Mouse (Mus musculus) frontal cortex, postnatal 25 days (tissue): ENCODE measurements around the gene Itpkb.

Experiments used
- DNase-seq, 2 experiments: peaks; one replicate each; pipeline ENCODE4 v3.0.0; 2022; ENCODE audit warnings: low spot score in 2 of 2

Itpkb gene

DNA sequence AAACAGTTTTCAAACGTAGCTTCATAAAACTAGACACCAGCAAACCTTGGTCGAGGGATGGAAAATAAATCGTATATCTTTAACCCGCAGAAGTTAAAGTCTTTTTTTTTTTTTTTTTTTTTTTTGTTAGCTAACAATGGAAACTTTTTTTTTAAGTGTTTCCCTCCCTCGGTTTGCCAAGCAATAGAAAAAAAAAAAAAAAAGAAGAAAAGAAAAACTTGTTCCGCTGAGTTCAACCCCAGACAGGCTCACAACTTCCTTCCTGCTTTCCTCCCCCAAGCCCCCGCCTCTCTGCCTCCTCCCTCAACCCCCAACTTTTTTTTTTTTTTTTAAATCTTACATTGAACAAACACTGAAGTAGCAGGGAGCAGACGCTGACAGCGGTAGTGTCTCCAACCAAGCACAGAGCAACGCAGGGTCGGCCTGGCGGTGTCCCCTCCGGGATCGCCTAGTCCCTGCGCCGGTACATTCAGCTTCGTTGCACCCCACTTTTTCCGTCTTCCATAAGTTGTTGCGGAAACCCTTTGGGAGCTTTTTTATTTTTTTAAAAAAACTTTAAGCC, at the start of gene Itpkb:
TSS of gene Itpkb (plus strand) at position 341 of the 562 bp plus-strand sequence.
- peak in 1 of 2 experiments; percentile 22 for DNase-seq

DNA sequence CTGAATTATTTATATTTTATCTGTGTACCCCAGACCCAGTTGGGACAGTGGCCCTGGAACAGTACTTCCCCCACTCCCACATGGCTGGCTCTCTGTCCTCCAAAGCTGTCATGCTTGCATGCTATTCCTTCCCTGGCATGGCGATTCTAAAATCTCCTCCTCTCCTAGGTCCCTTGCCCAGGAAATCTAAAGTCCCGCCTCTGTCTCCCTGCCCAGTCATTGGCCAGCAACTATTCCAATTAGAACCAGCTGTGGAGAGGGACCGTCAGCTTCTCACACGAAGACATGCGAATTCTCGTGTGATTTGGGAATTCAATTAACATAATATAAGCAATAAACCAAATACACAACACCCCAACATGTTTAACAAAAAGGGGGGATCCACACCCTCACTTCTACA, 47.7 kb upstream of the Itpkb start:
- DNase-seq: no peak

DNA sequence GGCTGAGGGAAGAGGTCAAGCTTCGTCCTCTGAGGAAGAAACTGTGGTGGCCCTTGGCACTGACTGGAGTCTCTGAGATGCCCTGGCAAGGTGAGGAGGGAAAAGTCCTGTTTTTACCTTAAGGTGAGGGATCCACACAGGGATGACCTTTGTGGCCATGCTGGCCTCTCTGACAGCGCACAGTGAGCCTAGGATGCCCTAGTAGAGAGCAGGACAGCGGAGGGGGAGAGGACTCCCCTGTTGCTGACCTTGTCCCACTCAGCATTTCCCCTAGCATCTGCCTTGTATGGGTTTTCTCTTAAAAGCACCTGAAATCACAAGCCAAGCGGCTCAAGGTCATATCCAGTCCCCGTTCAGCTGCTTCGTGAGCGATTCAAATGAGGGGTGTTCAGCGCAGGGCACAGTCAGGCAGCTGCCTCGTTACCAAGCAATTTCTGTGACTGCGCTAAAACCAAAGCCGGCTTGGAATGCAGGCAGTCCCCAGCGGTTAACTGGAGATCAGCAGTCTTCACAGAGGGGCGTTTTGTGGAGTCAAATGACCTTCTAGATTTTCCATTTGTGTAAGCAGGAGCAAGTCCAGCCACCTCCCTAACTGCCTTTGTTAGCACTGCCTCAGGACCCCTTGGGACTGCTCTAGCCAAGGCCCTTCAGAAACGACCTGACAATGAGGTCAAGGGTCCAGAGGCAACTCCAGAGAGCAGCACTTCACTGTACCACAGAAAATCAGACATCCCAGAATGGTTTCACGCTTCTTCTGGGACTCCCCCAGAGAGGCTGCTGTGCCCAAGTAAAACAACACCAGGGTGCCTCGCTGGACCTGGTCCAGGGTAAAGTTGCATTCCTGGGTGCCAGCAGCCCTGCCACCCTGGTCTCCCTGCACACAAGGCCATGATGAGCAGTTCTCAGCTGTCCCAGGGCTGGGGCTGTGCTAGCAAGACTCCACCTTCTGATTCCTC, 46.2 kb upstream of the Itpkb start:
- DNase-seq: no peak

DNA sequence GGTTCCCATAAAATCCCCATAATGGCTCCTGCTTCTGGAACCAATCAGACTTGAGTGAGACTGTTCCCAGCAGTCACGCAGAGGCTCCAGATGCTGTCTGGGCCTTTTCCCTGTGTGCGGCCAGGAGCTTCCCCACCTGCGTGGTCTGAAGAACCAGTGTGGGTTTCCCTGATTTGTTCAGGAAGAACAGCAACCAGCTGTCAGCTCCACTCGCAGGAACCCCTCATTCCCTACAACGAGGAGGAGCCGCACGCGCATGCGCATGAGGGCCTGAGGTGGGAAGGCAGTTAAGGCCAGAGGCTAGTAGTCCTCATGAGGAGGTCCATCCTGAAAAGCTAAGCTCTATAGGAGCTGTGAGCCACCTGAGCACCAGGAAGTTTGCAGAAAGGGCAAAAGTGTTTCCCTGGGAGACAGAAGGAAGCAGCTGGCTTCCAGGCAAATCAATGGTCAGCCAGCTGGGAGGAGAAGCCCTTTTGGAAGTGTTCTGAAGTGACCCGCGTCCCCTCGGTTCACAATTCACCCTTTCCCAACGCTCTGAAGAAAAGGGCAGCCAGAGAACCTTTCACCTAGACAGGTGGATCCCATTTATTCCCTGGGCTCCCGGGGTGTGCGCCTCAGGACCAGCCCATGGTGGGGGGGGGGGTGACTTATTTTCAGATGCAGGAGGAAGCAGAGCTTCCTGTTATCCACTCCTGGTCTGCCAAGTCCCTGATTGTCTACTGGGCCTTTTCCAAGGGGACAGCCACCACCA, 44.0 kb upstream of the Itpkb start:
- DNase-seq: no peak

DNA sequence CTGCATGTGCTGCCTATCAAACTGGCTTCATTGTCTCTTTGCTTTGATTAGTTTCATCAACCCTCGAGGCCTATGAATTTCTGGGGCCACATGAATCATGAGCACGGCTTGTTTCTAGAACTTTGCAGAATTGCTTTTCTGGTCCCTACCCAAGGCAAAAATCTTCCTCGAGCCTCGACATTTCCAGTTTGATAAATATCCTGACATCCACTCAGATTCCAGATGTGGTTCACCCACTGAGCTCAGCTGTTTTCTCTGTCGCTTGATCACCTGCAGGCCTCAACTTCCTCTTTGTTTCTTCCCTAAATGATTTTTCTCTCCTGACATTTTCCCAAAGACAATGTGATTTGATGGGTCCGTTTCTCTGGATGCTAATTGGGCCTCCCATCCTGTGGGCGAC, 42.1 kb upstream of the Itpkb start:
- DNase-seq: no peak

DNA sequence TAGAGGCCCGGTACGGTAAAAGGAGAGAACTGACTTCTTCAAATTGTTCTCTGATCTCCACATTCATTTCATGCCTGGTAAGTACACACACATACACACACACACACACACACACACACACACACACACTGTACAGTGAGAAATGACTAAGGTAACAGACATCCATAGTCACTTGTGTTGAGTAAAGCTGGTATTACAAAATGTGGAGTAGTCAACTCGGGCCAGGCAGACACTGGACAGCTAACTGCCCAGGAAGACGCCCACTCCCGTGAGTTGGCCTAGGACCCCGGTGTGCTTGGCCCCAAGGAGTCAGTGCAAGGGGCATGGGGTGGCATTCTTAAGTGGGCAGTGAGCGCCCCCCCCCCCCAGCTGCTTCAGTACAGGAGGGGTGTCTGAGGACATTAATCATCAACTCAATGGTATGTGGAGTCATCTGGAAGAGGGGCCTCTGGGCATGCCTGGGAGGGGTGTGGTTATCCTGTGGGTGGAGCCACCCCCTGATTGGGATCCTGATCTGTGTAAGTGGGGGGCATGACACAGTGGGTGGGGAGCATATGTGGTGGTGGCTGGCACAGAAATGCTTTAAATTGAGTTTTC, 41.3 kb upstream of the Itpkb start:
- DNase-seq: no peak

DNA sequence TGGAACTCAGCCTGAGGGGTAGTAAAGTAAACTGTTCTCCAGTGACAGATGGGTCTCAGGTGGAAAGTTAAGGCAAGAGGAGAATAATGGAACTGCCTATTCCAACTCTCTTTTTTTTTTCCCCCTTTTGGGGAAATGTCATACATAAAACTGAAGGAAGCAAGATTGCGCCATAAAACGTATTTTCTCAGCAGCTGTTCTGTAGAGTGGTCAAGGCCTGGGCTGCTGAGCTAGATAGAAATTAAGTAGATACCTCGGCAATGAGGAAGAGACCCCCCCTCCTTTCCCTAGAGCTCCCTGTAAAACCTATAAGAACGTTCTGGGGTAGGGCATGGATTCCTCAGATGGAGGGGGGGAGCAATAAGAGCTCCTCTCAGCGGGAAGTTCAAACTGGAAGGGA, 40.5 kb upstream of the Itpkb start:
- DNase-seq: no peak

DNA sequence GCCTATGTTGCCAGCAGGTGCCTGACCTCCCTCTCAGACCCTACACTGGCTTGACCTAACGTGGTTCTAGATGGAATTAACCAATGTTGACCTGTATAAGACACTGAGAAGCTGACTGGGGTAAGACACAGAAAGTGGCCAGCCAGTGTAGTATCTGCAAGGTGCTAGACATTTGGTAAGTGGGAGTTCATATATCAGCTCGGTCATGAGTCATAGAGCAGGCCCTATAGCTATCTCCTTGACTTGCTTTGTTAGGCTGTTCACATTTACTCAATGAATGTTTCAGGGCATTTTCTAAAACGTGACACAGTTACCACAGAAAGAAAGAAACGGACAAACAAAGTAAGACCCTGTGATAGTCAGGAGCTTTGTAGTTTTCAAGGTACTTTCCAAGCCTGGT, 39.9 kb upstream of the Itpkb start:
- DNase-seq: no peak

DNA sequence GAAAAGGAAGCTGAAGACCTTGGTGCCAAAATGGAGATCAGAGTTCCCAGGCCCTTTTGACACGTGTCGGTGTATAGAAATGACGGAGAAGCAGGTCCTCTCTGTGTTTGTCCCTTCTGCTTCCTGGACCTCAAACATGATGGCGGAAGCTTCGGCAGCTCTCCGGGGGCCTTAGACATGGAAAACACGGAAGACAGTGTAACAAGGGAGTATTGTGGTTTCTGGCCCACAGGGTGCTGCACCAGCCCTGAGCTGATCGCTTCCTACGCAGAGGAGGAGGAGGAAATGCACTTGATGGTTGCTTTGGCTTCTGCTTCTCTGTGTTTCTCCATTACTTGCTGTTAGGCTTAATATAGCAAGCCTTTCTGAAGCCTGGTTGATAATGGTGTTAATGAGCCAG, 34.2 kb upstream of the Itpkb start:
- DNase-seq: no peak

DNA sequence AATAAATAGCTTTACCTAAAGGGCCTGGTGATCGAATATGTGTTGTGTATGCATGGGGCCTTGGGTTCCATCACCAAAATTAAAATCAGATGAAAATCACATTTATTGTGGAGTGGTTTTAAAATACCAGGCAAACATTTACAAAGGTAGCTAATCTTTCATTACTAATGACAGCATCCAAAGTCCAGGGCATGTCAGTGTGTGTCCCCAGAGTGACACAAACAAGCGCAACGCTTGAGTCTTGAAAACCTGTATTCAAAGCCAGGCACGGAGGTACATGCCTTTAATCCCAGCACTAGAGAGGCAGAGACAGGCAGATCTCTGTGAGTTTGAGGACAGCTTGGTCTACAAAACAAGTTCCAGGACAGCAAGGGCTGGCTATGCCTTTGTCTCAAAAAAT, 30.6 kb upstream of the Itpkb start:
- no peak for DNase-seq

DNA sequence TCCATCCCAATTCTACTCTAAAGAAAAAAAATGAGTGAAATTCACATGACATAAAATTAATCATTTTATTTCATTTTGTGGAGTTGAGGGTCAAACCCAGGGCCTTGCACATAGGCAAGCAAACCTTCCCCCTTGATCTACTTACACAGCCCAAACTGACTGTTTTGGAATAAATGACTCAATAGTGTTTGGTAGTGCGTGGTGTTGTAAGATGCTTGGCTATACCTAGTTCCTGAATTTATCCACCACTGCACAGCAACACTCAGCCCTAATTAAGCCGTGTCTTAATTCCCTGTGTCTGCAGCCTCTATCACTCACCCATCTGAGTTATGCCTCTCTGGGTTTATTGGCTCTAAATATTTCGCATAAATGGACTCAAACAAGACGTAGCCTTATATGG, 30.0 kb upstream of the Itpkb start:
- no peak for DNase-seq

DNA sequence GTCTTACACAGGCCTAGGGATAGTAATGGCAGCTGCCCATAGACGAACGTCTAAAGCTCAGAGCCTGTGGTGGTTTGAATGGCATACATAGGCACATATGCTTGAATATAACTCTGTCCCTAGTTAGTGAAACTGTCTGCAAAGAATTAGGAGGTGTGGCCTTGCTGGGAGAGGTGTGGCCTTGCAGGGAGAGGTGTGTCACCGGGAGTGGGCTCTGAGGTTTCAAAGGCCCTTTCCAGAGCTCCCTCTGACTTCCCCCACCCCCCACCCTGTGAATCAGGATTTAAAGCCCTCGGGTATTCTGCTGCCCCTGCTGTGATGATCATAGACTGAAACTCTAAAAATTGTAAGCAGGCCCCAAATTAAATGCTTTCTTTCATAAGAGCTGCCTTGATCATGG, 29.3 kb upstream of the Itpkb start:
- no peak for DNase-seq

DNA sequence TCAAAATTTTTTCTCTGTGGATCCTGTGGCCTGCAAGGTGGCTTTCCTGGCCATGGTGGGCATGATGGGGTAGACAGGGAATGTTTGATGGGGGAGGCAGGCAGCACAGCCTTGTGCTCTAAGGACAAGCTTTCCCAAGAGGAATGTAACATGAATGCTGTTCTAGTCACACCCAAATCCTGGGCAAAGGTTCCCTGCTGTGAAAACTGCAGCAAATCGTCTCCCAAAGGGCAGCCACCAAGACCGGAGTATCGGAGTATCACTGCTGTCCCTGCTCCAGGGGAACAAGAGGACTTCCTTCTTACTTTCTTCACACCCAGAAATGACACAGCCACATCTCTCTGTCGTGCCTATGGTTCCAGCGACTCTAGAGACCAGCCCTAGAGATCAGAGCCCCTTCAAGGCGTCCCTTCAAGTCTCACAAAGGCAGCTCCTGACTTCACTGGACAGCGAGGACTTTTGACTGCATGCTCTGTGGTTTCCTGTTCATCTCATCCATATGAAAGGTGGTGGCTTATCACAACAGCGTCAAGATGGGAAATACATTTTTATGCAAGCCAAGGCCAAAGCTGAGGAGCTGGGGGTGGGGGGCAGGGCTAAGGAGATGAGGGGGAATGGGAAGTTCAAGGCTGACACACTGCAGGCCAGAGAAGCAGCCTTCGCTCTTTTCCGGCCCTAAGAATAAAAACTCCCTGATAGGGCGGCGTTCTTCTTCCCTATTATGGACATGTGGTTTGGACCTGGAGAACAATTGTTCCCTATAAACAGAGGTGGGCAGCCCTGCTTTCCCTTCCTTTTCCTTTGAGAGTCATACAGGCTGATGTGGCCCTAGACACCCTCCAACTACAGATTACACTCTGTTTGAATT, 27.8 kb upstream of the Itpkb start:
- DNase-seq: no peak

DNA sequence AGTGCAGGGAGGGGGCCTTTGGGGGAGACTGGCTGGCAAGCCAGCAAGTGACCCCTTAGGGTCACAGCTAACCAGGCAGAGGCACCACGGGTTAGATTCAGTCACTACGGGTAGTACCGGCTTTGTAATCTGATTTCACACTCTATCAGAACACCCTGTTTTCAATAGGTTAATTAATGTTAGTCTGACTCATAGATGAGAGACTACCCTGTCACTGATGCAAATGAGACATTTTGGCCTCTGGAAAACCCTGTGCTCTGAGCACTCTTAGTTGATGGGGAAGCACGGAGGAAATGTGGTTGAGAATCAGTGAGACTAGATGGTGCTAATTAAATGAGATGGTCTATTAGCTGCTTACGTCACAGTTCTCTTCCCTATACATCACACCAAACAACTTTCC, 26.7 kb upstream of the Itpkb start:
- DNase-seq: no peak

DNA sequence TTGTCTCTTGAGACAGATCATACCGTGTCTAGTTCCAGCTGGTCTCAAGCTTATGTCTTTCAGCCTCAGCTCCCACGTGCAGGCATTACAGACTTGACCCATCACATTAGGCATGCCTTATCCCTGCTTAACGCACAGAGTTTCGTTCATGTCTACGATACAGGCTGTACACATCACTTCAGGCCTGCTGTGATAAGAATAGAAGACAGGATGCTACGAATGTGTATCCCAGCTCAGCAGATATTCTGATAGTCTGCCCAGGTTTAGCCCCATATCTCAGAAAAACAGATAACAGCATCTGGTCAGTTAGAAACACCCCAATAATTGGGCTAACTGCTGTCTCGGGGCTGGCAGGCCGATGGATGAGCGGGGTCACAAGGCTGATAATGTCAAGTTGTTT, 23.4 kb upstream of the Itpkb start:
- no peak for DNase-seq

DNA sequence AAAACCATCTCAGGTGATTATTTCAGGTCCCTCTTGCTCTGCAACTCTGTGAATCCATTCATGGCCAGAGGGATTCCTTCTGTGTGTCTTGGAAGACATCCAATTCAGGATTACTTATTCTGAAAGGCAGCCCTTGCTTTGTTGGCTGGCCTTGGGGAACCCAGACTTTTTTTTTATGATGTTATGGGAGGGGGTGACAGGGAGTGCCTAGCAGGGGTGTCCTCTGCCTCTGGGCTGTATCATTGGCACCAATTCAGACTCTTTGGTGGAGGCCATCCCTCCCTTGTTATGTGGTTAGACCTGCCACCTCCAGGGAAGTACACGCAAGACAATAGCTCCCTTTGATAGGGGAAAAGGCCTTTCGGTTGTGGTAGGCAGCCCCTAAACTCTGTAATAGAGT, 22.6 kb upstream of the Itpkb start:
- DNase-seq: no peak

DNA sequence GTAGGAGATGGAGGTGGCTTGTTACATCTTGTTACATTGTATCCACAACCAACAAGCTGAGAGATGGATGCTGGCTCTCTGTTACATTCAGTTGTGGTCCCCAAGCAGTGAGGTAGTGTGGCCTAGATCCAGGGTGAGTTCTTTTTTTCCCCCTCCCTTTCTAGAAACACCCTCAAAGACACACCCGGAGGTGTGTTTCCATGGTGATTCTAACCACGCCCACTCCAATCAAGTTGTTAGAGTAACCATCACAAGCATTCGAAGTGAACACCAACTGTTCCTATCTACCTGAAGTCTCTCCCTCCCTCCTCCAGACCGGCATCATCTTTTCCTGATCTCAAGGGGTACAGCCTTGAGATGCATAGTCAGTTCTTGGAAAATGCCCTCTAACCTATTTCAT, 21.4 kb upstream of the Itpkb start:
- DNase-seq: no peak

DNA sequence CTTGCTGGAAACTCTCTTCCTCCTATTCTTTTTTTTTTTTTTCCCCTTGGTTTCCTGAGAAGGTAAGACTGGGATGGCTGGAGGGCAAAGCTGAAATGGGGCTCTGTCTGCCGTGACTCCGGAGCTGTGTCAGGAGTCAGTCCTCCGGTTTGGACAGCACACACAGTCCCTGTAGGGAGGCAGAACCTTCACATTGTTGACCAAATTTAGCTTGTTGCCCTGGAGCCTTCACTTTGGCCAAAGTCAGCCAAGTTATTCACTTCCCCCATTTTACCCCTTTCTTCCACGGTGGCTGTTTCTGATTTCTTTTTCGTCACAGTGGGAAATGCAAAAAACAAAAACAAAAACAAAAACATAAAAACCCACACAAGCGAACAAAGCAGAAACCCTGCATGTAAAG, 18.0 kb upstream of the Itpkb start:
- DNase-seq: no peak

DNA sequence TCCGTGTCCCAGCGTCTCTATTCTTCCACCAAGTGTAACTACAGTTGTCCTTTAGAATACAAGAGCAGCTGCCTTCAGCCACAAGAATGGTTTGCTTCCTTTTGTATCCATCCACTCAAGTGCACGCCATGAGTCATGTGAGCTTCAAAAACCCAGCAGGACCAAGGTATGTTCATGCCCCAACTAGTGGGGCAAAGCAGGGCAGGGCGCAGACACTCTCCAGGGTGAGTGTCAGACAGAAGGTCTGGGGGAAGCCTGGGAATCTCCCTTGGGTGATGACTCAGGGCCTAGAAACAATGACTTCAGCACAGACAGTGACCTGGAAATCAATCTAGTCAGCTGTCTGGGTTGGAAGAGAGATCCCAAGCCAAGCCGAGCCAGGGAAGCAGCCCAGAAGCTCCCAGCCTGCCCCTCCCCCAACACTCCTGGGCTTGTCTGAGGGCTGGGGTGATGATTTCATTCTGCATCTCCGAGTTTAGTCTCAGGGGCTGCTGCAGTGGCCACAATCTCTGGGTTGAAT, 17.4 kb upstream of the Itpkb start:
- DNase-seq: no peak

DNA sequence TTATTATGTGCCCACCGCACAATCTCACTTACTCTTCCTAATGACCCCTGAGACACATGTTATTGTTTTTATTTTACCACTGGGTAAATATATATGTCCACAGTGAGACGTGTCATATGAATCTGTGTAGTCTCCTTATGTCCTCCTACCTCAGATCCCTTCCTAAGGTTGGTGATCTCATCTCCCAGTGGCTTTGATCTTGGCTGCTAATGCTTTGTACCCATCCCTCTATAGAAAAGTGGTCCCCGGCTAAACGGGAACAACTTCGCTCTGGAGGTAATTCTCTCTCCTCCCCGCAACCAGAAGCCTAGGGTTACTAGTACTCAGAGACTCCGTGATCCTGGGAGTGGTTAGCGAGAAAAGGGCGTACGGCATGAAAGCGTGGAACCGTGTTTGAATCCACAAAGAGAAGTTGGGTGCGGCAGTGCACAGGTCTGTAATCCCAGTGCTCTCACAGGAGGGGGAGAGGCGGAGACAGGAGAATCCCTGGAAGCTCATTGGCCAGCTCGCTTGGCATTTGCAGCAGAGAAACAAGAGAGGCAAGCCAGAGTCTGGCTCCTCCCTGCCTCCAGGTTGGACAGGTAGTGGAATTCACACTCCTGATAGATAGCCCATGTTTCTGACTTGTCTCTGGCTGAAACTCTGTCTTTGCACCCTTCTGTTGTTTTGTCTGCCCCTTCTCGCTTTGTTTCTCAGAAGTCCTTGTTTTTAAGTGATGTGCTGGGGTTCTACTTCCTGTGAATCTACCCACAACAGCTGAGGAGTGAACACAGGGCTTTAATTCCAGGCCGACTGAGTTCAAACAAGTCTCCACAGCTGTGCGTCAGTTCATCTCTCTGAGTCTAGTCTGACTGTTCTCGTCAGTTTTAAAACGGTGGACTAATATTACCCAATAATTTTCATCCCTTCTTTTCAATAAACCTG, 16.5 kb upstream of the Itpkb start:
- DNase-seq: no peak
